Mouse (Mus musculus) left cerebral cortex, postnatal 10 days (tissue): ENCODE data around the gene Rnf207. TPM values are rescaled to one million over a fixed set of nuclear protein-coding genes. Genes with fewer than 3 reads are reported as not detected.

ENCODE experiments used
- DNase-seq, 2 experiments: peaks; one replicate each; pipeline ENCODE4 v3.0.0; 2021 to 2022; ENCODE audit warnings: low spot score in 2 of 2, mixed read lengths in 1 of 2; ENCODE audit errors: extremely low spot score in 1 of 2
- intact Hi-C: fragments of 180-260 bp; cut with DNase I; formaldehyde crosslinking; loops from one replicate; pipeline ENCODE4 v1.15.1; 2025
- total RNA-seq, 2 experiments: library from RNA; stranded (reverse); gene quantifications; 2 replicates each; pipeline ENCODE4 v1.2.3; 2021

Gene Rnf207
- total RNA-seq, 2 experiments from 2014 or later: 1.1 to 4.5 TPM

DNA sequence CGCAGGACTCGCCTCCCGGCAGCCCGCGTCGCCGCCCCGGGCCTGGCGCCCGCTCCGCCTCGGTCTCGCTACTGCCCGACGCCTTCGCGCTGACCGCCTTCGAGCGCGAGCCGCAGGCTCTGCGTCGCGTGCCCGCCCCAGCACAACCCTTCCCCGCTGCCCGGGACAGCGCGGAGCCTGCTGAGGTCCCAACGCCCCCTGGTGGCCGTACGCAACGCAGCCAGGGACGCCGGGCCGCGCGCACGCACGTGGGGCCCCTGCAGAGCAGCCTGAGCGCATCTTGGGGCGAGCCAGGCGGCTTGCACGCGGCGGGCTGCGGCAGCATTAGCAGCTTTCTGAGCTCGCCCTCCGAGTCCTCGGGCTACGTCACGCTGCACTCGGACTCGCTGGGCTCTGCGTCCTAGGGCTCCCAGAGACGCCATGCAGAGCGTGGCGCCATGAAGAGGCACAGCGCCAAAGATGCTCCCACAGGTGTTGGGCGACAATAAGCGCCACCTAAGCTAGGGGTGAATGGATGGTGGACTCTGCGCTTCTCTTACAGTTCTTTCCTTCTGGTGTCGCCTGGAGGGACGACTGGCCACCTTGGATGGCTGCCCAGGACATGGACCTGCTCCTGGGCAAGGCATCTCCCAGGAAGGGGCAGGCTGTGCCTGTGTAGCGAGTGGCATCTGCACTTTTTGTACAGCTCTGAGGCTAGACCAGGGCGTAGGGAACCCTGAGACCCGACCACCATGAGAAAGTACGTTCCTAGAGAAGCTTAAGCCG lies 35.4 kb downstream of the Rnf207 start:
- intact Hi-C loops: loop anchor here (1.0 kb wide), 1 partner anchor 69 kb away; no protein-coding TSS in a partner anchor
- DNase-seq: peak; percentile 73 to 91

DNA sequence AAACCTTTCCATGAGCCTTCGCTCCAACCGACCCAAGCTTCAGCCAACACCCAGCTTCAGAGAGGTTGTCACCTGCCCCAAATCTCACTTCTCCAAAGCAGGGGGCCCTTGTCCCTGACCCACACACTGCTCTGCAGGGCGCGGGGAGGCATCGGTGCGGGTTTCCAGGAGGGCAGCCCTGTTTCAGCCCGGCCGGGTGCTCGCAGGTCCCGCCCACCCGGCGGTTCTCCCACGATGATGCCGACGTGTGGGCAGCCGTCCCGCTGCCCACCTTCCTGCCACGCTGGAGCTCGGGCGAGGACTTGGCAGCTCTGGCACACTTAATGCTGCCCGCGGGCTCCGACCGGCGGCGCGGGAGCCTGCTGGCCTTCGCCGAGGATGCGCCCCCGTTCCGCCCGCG lies 36.1 kb downstream of the Rnf207 start:
- no peak for DNase-seq
- intact Hi-C loops: loop anchor here (1.0 kb wide), 1 partner anchor 68 kb away; no protein-coding TSS in a partner anchor

DNA sequence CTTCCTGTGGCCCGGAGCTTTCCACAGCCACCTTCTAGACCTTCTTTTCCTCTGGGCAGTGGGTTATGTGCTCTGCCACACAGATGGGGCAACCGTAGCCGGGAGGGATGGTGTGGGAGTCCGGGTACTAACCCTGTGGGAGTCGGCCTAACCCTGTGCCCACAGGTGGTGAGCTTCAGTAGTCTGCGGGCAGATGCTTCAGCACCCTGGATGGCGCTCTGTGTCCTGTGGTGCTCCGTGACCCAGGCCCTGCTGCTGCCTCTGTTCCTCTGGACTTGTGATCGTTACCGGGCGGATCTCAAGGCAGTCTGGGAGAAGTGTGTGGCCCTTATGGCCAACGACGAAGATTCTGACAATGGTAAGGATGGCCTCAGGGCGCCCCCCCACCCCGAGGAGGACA lies 37.2 kb downstream of the Rnf207 start:
- intact Hi-C loops: no loop called here
- no peak for DNase-seq

DNA sequence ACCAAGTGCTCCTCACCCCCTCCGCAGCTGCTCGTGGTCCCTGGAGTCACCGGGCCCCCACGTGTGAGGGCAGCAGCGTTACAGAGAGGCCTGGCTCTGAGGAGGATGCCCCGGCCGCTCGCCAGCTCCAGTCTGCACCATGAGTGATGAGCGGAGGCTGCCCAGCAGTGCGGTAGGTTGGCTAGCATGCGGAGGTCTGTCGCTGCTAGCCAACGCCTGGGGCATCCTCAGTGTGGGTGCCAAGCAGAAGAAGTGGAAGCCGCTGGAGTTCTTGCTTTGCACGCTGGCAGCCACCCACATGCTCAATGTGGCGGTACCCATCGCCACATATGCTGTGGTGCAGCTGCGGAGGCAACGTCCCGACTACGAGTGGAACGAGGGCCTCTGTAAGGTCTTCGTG lies 39.8 kb downstream of the Rnf207 start:
- no peak for DNase-seq
- intact Hi-C loops: no loop called here

DNA sequence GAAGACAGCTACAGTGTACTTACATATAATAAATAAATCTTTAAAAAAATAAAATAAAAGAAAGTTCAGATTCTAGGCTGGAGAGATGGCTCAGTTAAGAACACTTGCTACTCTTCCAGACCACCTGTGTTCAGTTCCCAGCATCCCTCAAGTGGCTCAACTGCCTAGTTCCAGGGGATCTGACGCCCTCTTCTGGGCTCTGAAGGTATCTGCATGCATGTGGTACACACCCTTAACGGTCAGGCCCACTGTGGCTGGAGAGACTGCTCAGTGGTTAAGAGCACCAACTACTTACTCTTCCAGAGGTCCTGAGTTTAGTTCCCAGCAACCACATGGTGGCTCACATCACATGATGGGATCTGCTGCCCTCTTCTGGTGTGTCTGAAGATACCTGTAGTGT lies 40.9 kb downstream of the Rnf207 start:
- intact Hi-C loops: no loop called here

DNA sequence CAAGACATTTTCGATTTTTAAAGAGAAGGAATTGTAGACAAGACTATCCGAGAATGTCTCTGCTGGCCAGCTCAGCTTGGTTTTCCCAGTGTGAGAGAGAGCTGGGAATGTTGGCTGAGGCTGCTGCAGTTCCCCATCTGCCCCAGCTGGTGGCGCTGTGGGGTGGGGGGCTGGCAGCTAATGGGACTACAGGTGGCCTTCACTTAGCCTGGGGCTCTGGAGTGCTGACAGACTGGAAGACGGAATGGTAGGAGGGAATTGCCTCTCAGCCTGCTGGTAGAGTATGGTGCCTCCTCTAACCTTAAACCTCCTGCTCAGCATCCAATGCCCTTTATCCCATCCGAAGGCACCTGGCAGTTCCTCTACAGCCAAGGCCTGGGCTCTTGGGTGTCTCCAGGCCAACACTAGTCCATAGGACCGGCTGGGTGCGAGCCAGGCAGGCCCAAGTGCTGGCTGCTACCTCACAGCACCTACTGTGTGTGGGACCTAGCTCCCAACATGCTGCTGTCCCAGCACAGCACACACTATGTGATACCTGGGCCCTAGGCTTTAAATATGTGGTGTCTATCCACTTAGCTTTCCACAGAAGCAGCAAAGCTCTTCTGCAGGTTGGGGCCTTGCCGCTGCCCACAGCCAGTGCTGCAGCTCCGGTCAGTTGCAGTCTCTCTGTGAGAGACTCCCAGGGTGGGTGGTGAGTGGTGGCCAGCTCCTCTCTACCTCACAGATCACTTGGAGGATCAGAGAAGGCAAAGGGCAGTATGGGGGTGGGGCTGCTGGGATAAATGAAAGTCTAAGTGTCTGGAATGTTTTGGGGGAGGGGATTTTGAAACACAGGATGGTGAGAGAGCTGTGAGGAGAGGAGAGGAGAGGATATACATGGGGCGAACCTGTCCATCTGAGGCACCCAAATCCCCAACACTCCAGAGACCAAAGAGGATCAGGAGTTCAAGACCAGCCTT lies 42.1 kb downstream of the Rnf207 start:
- DNase-seq: no peak
- intact Hi-C loops: no loop called here

More for the DNA sequence above, 40.9 kb downstream of the Rnf207 start:
- no peak for DNase-seq

DNA sequence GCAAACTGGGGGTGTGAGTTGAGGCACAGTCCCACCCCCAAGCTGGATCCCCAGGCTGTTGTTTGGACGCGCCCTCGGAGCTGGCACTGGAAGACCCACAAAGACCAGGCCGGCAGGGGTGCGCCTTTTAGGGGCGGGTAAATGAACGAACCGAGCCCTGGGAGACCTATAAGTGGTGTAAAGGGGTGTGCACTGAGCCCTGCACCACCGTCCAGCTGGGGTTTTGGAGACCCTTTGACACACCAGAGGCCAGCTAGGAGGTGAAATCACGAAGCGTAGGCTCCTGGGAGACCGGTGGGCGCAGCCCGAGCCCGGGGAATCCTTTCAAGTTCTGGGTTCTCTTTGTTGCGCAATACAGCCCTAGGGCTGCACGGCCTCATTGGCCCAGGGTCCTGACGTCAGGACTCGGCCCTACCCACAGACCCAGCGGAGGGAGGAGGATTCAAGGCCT lies 44.1 kb downstream of the Rnf207 start:
- intact Hi-C loops: no loop called here
- DNase-seq: no peak

DNA sequence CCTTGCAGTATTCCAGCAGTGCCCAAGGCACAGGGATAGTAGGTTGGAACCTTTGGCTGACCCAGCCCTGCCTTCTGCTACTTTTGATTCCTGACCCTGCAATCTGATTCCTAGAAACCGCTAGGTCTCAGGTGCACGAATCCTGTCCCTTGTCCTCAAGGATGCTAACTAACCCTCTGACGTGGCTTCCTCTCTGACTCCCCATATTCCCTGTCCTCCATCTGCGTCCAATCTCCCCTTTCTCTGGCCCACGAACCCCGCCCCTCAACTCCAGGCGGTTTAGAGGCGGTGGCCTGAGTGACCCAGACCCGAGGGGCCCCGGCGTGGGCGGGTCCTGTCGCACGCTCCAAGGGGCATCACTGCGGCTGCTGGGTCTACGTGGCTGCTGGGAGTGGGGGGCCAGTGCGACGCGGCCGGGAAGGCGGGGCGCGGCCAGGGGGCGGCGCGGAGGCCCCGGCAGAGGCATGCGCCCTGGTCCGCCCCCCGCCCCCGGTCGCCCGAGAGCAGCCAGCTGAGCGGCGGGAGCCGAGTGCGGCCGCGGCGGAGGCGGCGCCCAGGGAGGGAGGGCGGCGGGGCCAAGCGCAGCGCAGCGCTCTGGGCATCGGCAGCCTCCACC lies 45.1 kb downstream of the Rnf207 start, which contains the start of gene Gpr153:
Gene Gpr153, plus strand, starts transcription at position 612 of the 616 bp plus-strand sequence.
- peak in 1 of 2 experiments; percentile 81 for DNase-seq
- intact Hi-C loops: no loop called here

DNA sequence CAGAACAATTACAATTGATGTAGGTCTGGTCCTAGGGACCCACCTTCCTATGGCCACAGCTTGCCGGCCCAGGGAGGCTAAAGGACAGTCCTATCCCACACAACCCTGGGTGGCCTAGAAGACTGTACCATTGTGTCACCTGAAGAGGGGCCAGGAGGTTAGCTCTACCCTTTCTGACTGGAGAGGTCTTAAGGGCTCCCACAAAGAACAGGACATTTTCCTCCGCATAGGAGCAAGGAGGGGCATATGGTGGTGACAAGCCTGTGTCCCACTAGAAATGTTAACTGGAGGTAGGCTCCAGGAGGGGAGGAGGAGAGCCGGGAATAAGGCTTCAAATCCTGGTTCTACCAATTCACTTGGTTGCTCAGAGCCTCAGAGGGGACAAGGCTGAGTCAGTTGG lies 45.6 kb downstream of the Rnf207 start:
- intact Hi-C loops: no loop called here
- DNase-seq: no peak

DNA sequence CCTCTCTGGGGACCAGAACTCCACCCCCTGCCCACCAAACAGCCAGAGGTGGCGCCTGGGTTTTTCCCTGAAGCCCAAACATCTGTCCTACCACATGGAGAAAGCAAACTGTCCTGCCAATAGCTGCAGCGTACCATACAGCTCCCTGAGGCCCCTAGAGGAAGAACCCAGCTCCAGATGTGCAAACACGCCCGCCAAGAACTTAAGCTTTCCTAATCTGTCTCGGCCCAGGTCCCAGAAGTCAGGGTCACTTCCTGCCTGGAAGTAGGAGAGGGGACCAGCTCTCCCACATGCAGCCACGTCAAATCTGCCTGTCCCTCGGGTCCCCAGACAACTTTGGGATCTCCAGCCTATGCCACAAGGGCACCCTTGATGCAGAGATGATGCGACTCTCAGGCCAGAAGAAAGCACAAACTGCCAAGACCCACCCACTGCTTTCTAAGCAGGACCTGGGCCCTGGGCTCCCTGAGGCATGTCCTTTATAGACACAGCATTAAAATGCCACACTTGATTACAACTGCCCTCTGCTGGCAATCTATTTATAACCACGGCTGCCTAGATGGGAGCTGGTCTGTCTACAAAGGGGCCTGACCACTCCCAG lies 46.2 kb downstream of the Rnf207 start:
- DNase-seq: no peak
- intact Hi-C loops: no loop called here

DNA sequence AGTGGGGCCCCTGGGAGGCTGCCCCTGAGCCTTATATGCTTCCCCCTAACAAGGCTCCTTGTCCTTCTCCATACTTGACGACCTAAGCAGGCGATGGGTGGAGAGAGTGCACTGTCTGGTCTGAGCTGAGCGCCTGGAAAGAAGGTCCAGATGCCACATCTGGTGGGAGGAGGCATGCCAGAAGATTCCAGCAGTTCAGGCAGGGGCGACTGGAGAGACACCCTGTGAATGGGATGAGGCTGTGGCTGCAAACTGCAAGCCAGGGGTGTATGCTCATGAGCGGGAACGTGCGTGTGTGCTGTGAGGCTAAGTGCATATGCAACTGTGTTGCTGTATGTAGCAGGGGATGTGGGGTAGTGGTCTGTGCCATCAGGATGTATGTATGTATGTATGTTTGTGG lies 46.8 kb downstream of the Rnf207 start:
- no peak for DNase-seq
- intact Hi-C loops: no loop called here

DNA sequence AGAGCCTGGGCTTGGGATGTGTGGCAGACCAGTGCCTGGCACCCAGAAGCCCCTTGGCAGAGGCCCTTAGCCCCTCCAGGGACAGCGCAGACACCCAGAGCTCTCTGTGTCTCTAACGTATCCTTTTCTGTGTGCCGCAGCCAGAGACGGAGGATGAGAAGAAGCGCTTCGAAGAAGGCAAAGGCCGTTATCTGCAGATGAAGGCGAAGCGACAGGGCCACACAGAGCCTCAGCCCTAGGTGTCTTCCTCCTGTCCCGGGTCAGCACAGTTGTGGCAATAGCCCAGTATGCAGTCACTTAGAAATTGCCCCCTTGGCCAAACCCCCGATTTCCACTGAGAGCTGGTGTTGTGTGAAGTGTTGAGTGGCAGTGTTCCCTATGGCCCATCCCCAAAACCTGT lies 47.5 kb downstream of the Rnf207 start:
- intact Hi-C loops: no loop called here

DNA sequence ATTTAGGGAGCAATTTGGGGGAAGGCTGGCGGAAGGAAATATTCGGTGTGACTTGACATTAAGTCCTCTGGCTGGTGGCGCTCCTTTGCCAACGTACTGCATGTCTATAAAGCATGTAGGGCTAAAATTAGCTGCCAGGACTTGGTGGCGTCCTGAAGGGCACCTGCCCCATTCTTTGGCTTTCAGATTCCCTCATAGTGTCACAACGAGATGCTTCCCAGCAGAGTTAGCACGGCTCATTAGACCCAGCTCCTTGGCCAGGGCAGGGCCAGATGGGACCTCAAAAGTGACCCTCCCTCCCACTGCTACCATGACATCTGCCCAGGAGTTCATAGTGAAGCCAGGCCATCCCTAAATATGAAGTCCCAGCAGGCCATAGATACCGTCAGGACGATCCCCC lies 48.2 kb downstream of the Rnf207 start:
- intact Hi-C loops: no loop called here

More for the DNA sequence above, 47.5 kb downstream of the Rnf207 start:
- no peak for DNase-seq

DNA sequence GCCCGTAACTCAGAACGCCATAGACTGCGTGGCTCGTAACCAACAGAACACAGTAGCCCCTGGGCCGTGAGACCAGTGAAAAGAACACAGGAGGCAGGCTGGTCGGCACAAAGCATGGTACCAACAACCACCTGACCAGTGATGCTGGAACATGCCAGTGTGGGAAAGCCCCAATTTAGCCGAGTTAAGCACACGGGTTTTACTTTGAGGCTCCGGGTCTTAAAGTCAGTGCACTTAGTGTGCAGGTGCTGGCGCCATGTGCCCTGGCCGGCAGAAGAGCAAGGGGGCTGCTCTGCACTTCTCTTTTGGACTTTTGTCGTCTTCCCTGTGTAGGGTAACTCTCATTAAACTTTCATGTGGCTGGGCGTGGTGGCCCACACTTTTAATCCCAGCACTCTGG lies 48.8 kb downstream of the Rnf207 start:
- intact Hi-C loops: no loop called here

More for the DNA sequence above, 48.2 kb downstream of the Rnf207 start:
- no peak for DNase-seq

DNA sequence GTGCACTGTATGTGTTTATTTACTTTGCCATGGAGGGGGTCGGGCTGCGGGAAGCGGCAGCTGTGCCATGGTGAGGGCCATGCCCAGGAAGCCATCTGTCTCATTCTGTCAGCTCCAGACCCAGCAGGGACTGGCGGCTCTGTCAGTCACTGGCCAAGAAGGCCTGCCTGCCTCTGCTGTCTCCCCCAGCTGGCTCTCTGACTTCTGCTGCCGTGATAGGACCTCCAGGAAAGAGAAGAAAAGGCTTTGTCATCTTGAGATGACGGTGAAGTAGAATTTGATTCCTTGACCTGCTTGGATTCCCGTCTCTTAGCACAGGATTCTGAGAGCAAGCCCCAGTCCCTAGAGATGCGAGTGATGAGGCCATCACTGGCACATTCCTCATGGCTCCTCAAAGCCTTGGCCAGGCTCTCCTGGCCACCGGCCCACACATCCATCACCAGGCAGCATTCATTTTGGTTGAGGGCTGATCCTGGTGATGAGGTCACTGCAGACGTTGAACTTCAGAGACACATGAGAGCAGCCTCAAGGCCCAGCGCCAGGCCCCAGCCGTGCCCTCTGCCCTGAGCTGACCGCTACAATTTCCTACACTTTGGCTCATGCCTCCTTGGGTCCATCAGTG lies 50.9 kb downstream of the Rnf207 start:
- intact Hi-C loops: no loop called here
- DNase-seq: no peak

More for the DNA sequence above, 48.8 kb downstream of the Rnf207 start:
- no peak for DNase-seq

DNA sequence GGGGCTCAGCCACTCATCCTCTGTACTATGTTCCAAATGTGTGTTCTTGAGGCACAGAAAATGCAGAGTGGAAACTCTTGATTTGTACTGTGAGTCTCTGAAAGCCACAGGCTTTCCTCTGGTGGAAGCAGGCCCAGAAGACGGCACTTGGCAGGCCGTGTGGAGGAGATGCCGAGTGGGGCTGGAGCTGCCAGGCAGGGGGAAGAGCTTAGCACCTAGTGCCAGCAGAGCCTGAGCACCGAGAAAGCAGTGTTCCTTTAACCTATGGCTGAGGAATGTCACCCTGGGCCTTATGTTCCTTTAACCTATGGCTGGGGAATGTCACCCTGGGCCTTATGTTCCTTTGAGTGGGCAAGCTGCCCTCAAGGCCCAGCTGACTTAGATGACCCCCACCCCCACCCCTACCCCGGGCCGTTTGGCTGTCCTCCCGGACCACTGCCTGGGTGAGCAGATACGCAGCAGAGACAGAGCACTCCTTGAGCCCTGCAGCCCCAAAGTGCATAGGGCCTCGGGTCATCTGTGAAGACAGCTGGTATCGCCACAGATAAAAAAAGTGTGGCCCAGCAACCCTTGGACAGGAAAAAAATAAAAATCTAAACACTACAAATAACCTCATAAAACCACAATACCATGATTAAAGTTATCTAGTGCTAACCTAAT lies 52.4 kb downstream of the Rnf207 start:
- intact Hi-C loops: no loop called here
- DNase-seq: peak in 1 of 2 experiments; percentile 63

DNA sequence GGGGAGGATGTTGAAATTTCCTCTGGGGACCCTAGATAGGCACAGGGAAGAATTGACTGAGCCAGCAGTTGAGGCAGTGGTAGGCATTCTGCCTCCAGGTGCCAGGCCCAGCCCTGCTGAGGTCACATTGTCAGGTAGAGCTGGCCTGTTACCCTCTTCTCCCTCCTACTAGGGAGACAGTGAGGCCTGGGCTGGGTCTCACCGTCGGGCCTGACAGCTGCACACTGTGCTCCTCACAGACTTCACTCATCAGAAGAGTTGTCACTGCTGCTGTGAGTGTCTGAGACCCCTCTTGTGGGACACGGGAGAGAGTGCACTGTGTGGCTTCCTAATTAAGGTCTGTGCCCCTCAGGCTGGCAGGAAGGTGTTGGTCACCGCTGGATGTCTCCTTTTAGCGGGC lies 53.0 kb downstream of the Rnf207 start:
- DNase-seq: no peak
- intact Hi-C loops: no loop called here
